ENCODE assay signal across 8 mouse cellular contexts in the genomic region with DNA sequence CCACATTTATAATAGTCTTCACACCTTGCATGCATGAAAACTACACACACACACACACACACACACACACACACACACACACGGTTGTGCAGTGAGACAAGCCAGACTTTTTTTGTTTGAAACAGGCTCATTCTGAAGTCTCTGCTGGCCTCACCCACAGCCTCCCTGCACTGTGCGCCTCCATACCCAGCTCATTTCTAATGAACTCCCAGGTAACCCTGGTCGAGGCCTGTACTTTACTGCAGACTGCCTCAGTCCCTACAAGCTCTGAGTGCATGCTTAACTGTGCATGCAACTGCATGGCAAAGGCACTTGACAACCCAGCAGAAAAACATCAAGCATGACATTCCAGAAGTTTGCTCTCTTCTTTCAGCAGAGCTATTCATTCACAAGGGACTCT.
A peak's percentile ranks its signal among the peaks of the same experiment; 100 is the strongest.
DNase-seq lines count a peak whose midpoint lies in the region; ATAC-seq and TF ChIP-seq lines count a peak whose summit lies in the region.
"Had no signal": no experiment of that assay in that cellular context is flagged by ENCODE, and none has a peak within 500 bp of the region (broad histone marks: within the 10 kb centered on the region; RNA-seq: fewer than 3 reads in every experiment).

No protein-coding gene starts in this region.

- no peaks in the 10 kb centered on the region for H3K27me3 ChIP-seq in hindbrain, embryonic 11.5 days (ENCODE audit: control insufficient read depth, insufficient read depth, low read length)
- H3K27me3 ChIP-seq in hindbrain, embryonic 10.5 days (ENCODE audit: insufficient read depth, poor library complexity, severe bottlenecking), result no peaks in the 10 kb centered on the region
- no peaks in the 10 kb centered on the region for H3K27me3 ChIP-seq in stomach, embryonic 14.5 days (ENCODE audit: control insufficient read depth, insufficient read depth, low read length)
- no peaks in the 10 kb centered on the region for H3K27me3 ChIP-seq in stomach, postnatal 0 days (ENCODE audit: control insufficient read depth, insufficient read depth, low read length)
- no peaks in the 10 kb centered on the region for H3K27me3 ChIP-seq in midbrain, embryonic 11.5 days (ENCODE audit: control insufficient read depth, insufficient read depth, low read length)
- H3K27me3 ChIP-seq: liver, embryonic 15.5 days had no signal

- no peak overlapping the region for H3K4me2 ChIP-seq in hindbrain, embryonic 11.5 days (replicated peaks; ENCODE audit: low read depth, low read length)
- H3K4me2 ChIP-seq in stomach, embryonic 14.5 days (replicated peaks; ENCODE audit: low read depth, low read length), result no peak overlapping the region
- H3K4me2 ChIP-seq in stomach, postnatal 0 days (replicated peaks; ENCODE audit: low read depth), result no peak overlapping the region
- no peak overlapping the region for H3K4me2 ChIP-seq in midbrain, embryonic 11.5 days

- no peaks in the 10 kb centered on the region for H3K36me3 ChIP-seq in hindbrain, embryonic 11.5 days (ENCODE audit: control insufficient read depth, insufficient read depth, low read length)
- H3K36me3 ChIP-seq in hindbrain, embryonic 10.5 days, result no peaks in the 10 kb centered on the region
- H3K36me3 ChIP-seq in stomach, embryonic 14.5 days (ENCODE audit: control insufficient read depth, insufficient read depth, low read length), result no peaks in the 10 kb centered on the region
- no peaks in the 10 kb centered on the region for H3K36me3 ChIP-seq in stomach, postnatal 0 days (ENCODE audit: control insufficient read depth, insufficient read depth, low read length)
- no peaks in the 10 kb centered on the region for H3K36me3 ChIP-seq in midbrain, embryonic 11.5 days (ENCODE audit: control insufficient read depth, insufficient read depth, low read length)
- H3K36me3 ChIP-seq: liver, embryonic 15.5 days had no signal

- no peak for TF ChIP-seq CTCF in stomach, postnatal 0 days (IDR thresholded peaks at IDR 0.05; ENCODE audit: low read depth)

- 72% methylated on average over 3 of the region's 3 CpGs for WGBS in hindbrain, embryonic 11.5 days
- WGBS in hindbrain, embryonic 10.5 days, result 77% methylated on average over 3 of the region's 3 CpGs
- whole genome bisulfite sequencing in stomach, embryonic 14.5 days, result 53% methylated on average over 3 of the region's 3 CpGs
- 58% methylated on average over 3 of the region's 3 CpGs for WGBS in stomach, postnatal 0 days
- 65% methylated on average over 3 of the region's 3 CpGs for WGBS in midbrain, embryonic 11.5 days

- peak; percentile 57; the same call in 1 of the 2 replicates for ATAC-seq in hindbrain, embryonic 11.5 days (ENCODE audit: low FRiP score)
- no peak for ATAC-seq in stomach, embryonic 14.5 days (ENCODE audit: insufficient number of reproducible peaks, insufficient read depth, low FRiP score, low read depth)
- ATAC-seq in stomach, postnatal 0 days (ENCODE audit: low FRiP score, low TSS enrichment), result no peak
- peak; percentile 54; the same call in 1 of the 2 replicates for ATAC-seq in midbrain, embryonic 11.5 days (ENCODE audit: low FRiP score)
- ATAC-seq in megakaryocyte, adult 5-6 weeks (ENCODE audit: poor library complexity, severe bottlenecking), result no peak

- TF ChIP-seq EP300 in stomach, postnatal 0 days (optimal IDR thresholded peaks at IDR 0.05), result no peak

- DNase-seq in hindbrain, embryonic 11.5 days (ENCODE audit: low spot score), result no peak
- DNase-seq in hindbrain, embryonic 10.5 days (ENCODE audit: low spot score), result no peak
- no peak for DNase-seq in stomach, postnatal 0 days (ENCODE audit: low spot score)
- DNase-seq in midbrain, embryonic 11.5 days (ENCODE audit: low spot score, missing footprints), result no peak
- no peak for DNase-seq in thymus, postnatal 4 days

- no peak overlapping the region for H3K9ac ChIP-seq in hindbrain, embryonic 11.5 days (ENCODE audit: low read depth, low read length)
- H3K9ac ChIP-seq in stomach, embryonic 14.5 days (replicated peaks; ENCODE audit: low read depth, low read length), result no peak overlapping the region
- H3K9ac ChIP-seq in stomach, postnatal 0 days (ENCODE audit: low read length), result no peak overlapping the region
- H3K9ac ChIP-seq in midbrain, embryonic 11.5 days (ENCODE audit: low read length), result no peak overlapping the region
- H3K9ac ChIP-seq: liver, embryonic 15.5 days had no signal

- H3K27ac ChIP-seq in hindbrain, embryonic 11.5 days (ENCODE audit: low read depth, low read length), result no peak overlapping the region
- no peak overlapping the region for H3K27ac ChIP-seq in hindbrain, embryonic 10.5 days
- H3K27ac ChIP-seq in stomach, embryonic 14.5 days (ENCODE audit: low read length), result peak overlapping the region; percentile 39; the same call in 1 of the 2 replicates
- no peak overlapping the region for H3K27ac ChIP-seq in stomach, postnatal 0 days (replicated peaks)
- H3K27ac ChIP-seq in midbrain, embryonic 11.5 days (ENCODE audit: low read depth, low read length), result no peak overlapping the region

- no peaks in the 10 kb centered on the region for H3K9me3 ChIP-seq in hindbrain, embryonic 11.5 days (ENCODE audit: control insufficient read depth, low read length)
- H3K9me3 ChIP-seq in hindbrain, embryonic 10.5 days, result no peaks in the 10 kb centered on the region
- H3K9me3 ChIP-seq in stomach, embryonic 14.5 days (ENCODE audit: control insufficient read depth, low read depth, low read length), result no peaks in the 10 kb centered on the region
- no peaks in the 10 kb centered on the region for H3K9me3 ChIP-seq in stomach, postnatal 0 days (ENCODE audit: control insufficient read depth, low read length)
- H3K9me3 ChIP-seq in midbrain, embryonic 11.5 days (ENCODE audit: control insufficient read depth, low read length), result no peaks in the 10 kb centered on the region
- H3K9me3 ChIP-seq: liver, embryonic 15.5 days had no signal

- no peak overlapping the region for H3K4me3 ChIP-seq in hindbrain, embryonic 11.5 days (ENCODE audit: low read depth, low read length)
- no peak overlapping the region for H3K4me3 ChIP-seq in hindbrain, embryonic 10.5 days
- H3K4me3 ChIP-seq in stomach, embryonic 14.5 days (ENCODE audit: low read depth, low read length), result no peak overlapping the region
- H3K4me3 ChIP-seq in stomach, postnatal 0 days (ENCODE audit: low read depth, low read length), result no peak overlapping the region
- H3K4me3 ChIP-seq in midbrain, embryonic 11.5 days (ENCODE audit: low read depth, low read length), result no peak overlapping the region
- H3K4me3 ChIP-seq: liver, embryonic 15.5 days had no signal

- H3K4me1 ChIP-seq in hindbrain, embryonic 11.5 days (replicated peaks; ENCODE audit: control insufficient read depth, insufficient read depth, low read length), result no peaks in the 10 kb centered on the region
- peaks cover 49% of the 10 kb centered on the region for H3K4me1 ChIP-seq in hindbrain, embryonic 10.5 days (replicated peaks)
- peaks cover 15% of the 10 kb centered on the region for H3K4me1 ChIP-seq in stomach, embryonic 14.5 days (ENCODE audit: control insufficient read depth, insufficient read depth, low read length)
- 0 out of 2 replicates have a peak, but pooled peaks cover 3% of the 10 kb centered on the region for H3K4me1 ChIP-seq in stomach, postnatal 0 days (replicated peaks; ENCODE audit: control insufficient read depth, insufficient read depth)
- H3K4me1 ChIP-seq in midbrain, embryonic 11.5 days (ENCODE audit: control insufficient read depth, insufficient read depth, low read length), result peaks cover 19% of the 10 kb centered on the region

Comparison
In these comparisons a context has a peak if more than half of its experiments do, and no peak if none do; other contexts are left out.
1. ATAC-seq: peak in hindbrain, embryonic 11.5 days (single experiment) and midbrain, embryonic 11.5 days (single experiment); none in stomach, embryonic 14.5 days (single experiment), stomach, postnatal 0 days (single experiment) and megakaryocyte, adult 5-6 weeks (single experiment).